Mouse (Mus musculus): ENCODE data around the gene Clybl.

The Clybl gene

GRCm38 (mm10) chr14:122251346-122251745, 69.8 kb downstream of the Clybl start:
- DNase-seq = no peak

GRCm38 (mm10) chr14:122255562-122256260, 74.2 kb downstream of the Clybl start:
- DNase-seq = no peak

- DNase-seq = no peak
These were observed 74.7 kb downstream of the Clybl start for GRCm38 (mm10) chr14:122256261-122256634.

GRCm38 (mm10) chr14:122258297-122258696, 76.8 kb downstream of the Clybl start:
- DNase-seq = no peak

GRCm38 (mm10) chr14:122261250-122261649, 79.7 kb downstream of the Clybl start:
- DNase-seq = no peak

GRCm38 (mm10) chr14:122262851-122263659, 81.6 kb downstream of the Clybl start:
- DNase-seq = no peak

GRCm38 (mm10) chr14:122265214-122265613, 83.7 kb downstream of the Clybl start:
- no peak for DNase-seq

GRCm38 (mm10) chr14:122267590-122267989, 86.1 kb downstream of the Clybl start:
- no peak for DNase-seq

- no peak for DNase-seq
These were observed 89.7 kb downstream of the Clybl start for GRCm38 (mm10) chr14:122271104-122271746.

- no peak for DNase-seq
These were observed 95.6 kb downstream of the Clybl start for GRCm38 (mm10) chr14:122277142-122277541.

- no peak for DNase-seq
These were observed 98.2 kb downstream of the Clybl start for GRCm38 (mm10) chr14:122279462-122280308.

- peak; percentile 41 for DNase-seq
These were observed 99.0 kb downstream of the Clybl start for GRCm38 (mm10) chr14:122280309-122281071.

- no peak for DNase-seq
These were observed 99.6 kb downstream of the Clybl start for GRCm38 (mm10) chr14:122281072-122281634.

- no peak for DNase-seq
These were observed 102.5 kb downstream of the Clybl start for GRCm38 (mm10) chr14:122283959-122284358.

- DNase-seq = no peak
These were observed 114.9 kb downstream of the Clybl start for GRCm38 (mm10) chr14:122296399-122296798.

GRCm38 (mm10) chr14:122296864-122297263, 115.4 kb downstream of the Clybl start:
- DNase-seq = no peak

- DNase-seq = no peak
These were observed 116.0 kb downstream of the Clybl start for GRCm38 (mm10) chr14:122297386-122298109.

- no peak for DNase-seq
These were observed 118.8 kb downstream of the Clybl start for GRCm38 (mm10) chr14:122300261-122300660.

GRCm38 (mm10) chr14:122303821-122304220, 122.3 kb downstream of the Clybl start:
- DNase-seq = no peak

- no peak for DNase-seq
These were observed 123.6 kb downstream of the Clybl start for GRCm38 (mm10) chr14:122305132-122305531.

- no peak for DNase-seq
These were observed 130.9 kb downstream of the Clybl start for GRCm38 (mm10) chr14:122312415-122312814.

All from kidney, adult 9 months (tissue).